Mouse (Mus musculus) liver, adult 2 months (tissue): ENCODE measurements around the gene Zdhhc13. TPM values are rescaled to one million over a fixed set of nuclear protein-coding genes. Genes with fewer than 3 reads are reported as not detected.

Source experiments
- DNase-seq: peaks from one replicate; pipeline ENCODE4 v3.0.0-alpha.2; 2011; ENCODE audit warnings: low read depth, low spot score; ENCODE audit errors: extremely low read depth
- H3K27ac ChIP-seq: fragments of 200-500 bp; replicated peaks from 2 replicates; pipeline ENCODE4 v1.5.1; 2012; ENCODE audit warnings: low read depth, mild to moderate bottlenecking, control low read depth, inconsistent platforms, low read length; ENCODE audit not compliant: insufficient read depth
- H3K27me3 ChIP-seq: fragments of 200-500 bp; 2 replicates; pipeline ENCODE4 v1.6.1; 2012; ENCODE audit warnings: mild to moderate bottlenecking, moderate library complexity, low read length, inconsistent platforms; ENCODE audit not compliant: control insufficient read depth, insufficient read depth
- H3K36me3 ChIP-seq: fragments of 200-500 bp; 2 replicates; pipeline ENCODE4 v1.6.1; 2012; ENCODE audit warnings: low read length, inconsistent platforms; ENCODE audit not compliant: control insufficient read depth, insufficient read depth
- H3K4me1 ChIP-seq: fragments of 200-500 bp; 2 replicates; pipeline ENCODE4 v1.6.1; 2011; ENCODE audit warnings: low read length; ENCODE audit not compliant: control insufficient read depth, insufficient read depth
- H3K4me3 ChIP-seq: fragments of 200-500 bp; 2 replicates; pipeline ENCODE4 v1.5.1; 2011; ENCODE audit warnings: low read depth, mild to moderate bottlenecking, control low read depth, low read length, moderate library complexity; ENCODE audit not compliant: insufficient read depth
- H3K79me2 ChIP-seq: fragments of 200-500 bp; 2 replicates; pipeline ENCODE4 v1.6.1; 2012; ENCODE audit warnings: inconsistent platforms, mild to moderate bottlenecking, low read length, moderate library complexity; ENCODE audit not compliant: control insufficient read depth, insufficient read depth
- H3K9ac ChIP-seq: fragments of 200-500 bp; 2 replicates; pipeline ENCODE4 v1.6.1; 2012; ENCODE audit warnings: low read depth, mild to moderate bottlenecking, control low read depth, inconsistent platforms, low read length
- CTCF ChIP-seq: fragments of 200-500 bp; IDR thresholded peaks from 2 replicates; pipeline ENCODE4 v1.5.1; 2011; ENCODE audit warnings: low read depth, low read length, control low read depth
- POLR2A ChIP-seq: fragments of 200-500 bp; IDR thresholded peaks from 2 replicates; pipeline ENCODE4 v1.6.1; 2011; ENCODE audit warnings: low read length, control low read depth; ENCODE audit not compliant: insufficient read depth; ENCODE audit errors: extremely low read depth
- WGBS: fragments of 180-500 bp; shearing (Covaris S2); methylation state at CpG from one replicate; pipeline ENCODE4 v1.1.7; 2018; 5-methylcytosine and 5-hydroxymethylcytosine counted together
- polyA plus RNA-seq: library from polyadenylated mRNA; depleted of rRNA; stranded (reverse); fragments of >200 nt; gene quantifications from 2 replicates; pipeline ENCODE4 v1.2.3, GENCODE M21; 2012
- total RNA-seq: library from RNA; depleted of rRNA; stranded (reverse); fragments of >200 nt; gene quantifications from 2 replicates; pipeline ENCODE4 v1.2.3, GENCODE M21; 2014

Zdhhc13 gene
- total and polyA plus RNA-seq, 2 experiments = 3.0 to 6.2 TPM

- TF ChIP-seq POLR2A (no peak), CTCF (no peak)
- Histone ChIP-seq H3K79me2 (no peaks in the 10 kb centered on the region; the same call in 1 of the 2 replicates), H3K27ac (no peak overlapping the region), H3K9ac (no peak overlapping the region), H3K36me3 (peaks cover 5% of the 10 kb centered on the region; the same call in 1 of the 2 replicates), H3K27me3 (no peaks in the 10 kb centered on the region), H3K4me1 (peaks cover 6% of the 10 kb centered on the region; the same call in 1 of the 2 replicates), H3K4me3 (no peak overlapping the region)
- 88% methylated on average over 4 of the region's 4 CpGs for WGBS
- no peak for DNase-seq
Measured at GRCm38 (mm10) chr7:48790117-48790516, 1.3 kb downstream of the Zdhhc13 start.

GRCm38 (mm10) chr7:48791412-48791811 lies 2.6 kb downstream of the Zdhhc13 start:
- Histone ChIP-seq H3K4me1 (peaks cover 6% of the 10 kb centered on the region; the same call in 1 of the 2 replicates), H3K27me3 (no peaks in the 10 kb centered on the region), H3K4me3 (no peak overlapping the region), H3K36me3 (peaks cover 8% of the 10 kb centered on the region; the same call in 1 of the 2 replicates), H3K27ac (no peak overlapping the region), H3K9ac (no peak overlapping the region), H3K79me2 (no peaks in the 10 kb centered on the region; the same call in 1 of the 2 replicates)
- 92% methylated on average over 3 of the region's 3 CpGs for WGBS
- no peak for DNase-seq
- TF ChIP-seq POLR2A = no peak
- TF ChIP-seq CTCF = no peak

GRCm38 (mm10) chr7:48795130-48795529 lies 6.3 kb downstream of the Zdhhc13 start:
- DNase-seq = no peak
- H3K4me1 ChIP-seq = peaks cover 2% of the 10 kb centered on the region; the same call in 1 of the 2 replicates
- no peak overlapping the region for H3K9ac ChIP-seq
- H3K36me3 ChIP-seq = peaks cover 12% of the 10 kb centered on the region; the same call in 1 of the 2 replicates
- no peak overlapping the region for H3K27ac ChIP-seq
- H3K27me3 ChIP-seq = no peaks in the 10 kb centered on the region
- no peaks in the 10 kb centered on the region; the same call in 1 of the 2 replicates for H3K79me2 ChIP-seq
- H3K4me3 ChIP-seq = no peak overlapping the region
- TF ChIP-seq POLR2A (no peak), CTCF (no peak)
- 93% methylated on average over 3 of the region's 3 CpGs for WGBS

- TF ChIP-seq POLR2A (no peak), CTCF (no peak)
- H3K27me3 ChIP-seq = no peaks in the 10 kb centered on the region
- H3K27ac ChIP-seq = no peak overlapping the region
- H3K9ac ChIP-seq = no peak overlapping the region
- H3K36me3 ChIP-seq = peaks cover 49% of the 10 kb centered on the region
- WGBS = 90% methylated on average over 7 of the region's 7 CpGs
- no peaks in the 10 kb centered on the region for H3K79me2 ChIP-seq
- H3K4me3 ChIP-seq = no peak overlapping the region
- no peak for DNase-seq
- H3K4me1 ChIP-seq = no peaks in the 10 kb centered on the region
Measured at GRCm38 (mm10) chr7:48803381-48803780, 14.6 kb downstream of the Zdhhc13 start.

GRCm38 (mm10) chr7:48806587-48806986 lies 17.8 kb downstream of the Zdhhc13 start:
- peak; percentile 38 for DNase-seq
- H3K9ac ChIP-seq = no peak overlapping the region
- no peak overlapping the region for H3K27ac ChIP-seq
- WGBS = 92% methylated on average over 4 of the region's 4 CpGs
- no peaks in the 10 kb centered on the region for H3K79me2 ChIP-seq
- H3K4me1 ChIP-seq = no peaks in the 10 kb centered on the region; the same call in 1 of the 2 replicates
- H3K4me3 ChIP-seq = no peak overlapping the region
- no peaks in the 10 kb centered on the region for H3K27me3 ChIP-seq
- peaks cover 44% of the 10 kb centered on the region for H3K36me3 ChIP-seq
- TF ChIP-seq CTCF (no peak), POLR2A (no peak)

GRCm38 (mm10) chr7:48810652-48811051 lies 21.8 kb downstream of the Zdhhc13 start:
- DNase-seq = peak; percentile 91
- no peak overlapping the region for H3K4me3 ChIP-seq
- TF ChIP-seq CTCF (no peak), POLR2A (no peak)
- peaks cover 12% of the 10 kb centered on the region for H3K4me1 ChIP-seq
- H3K27ac ChIP-seq = no peak overlapping the region
- no peaks in the 10 kb centered on the region; the same call in 1 of the 2 replicates for H3K79me2 ChIP-seq
- peaks cover 20% of the 10 kb centered on the region for H3K36me3 ChIP-seq
- no peak overlapping the region for H3K9ac ChIP-seq
- no peaks in the 10 kb centered on the region for H3K27me3 ChIP-seq
- 63% methylated on average over 1 of the region's 1 CpGs for WGBS
